Mouse (Mus musculus): ENCODE data around the gene Slc22a18. TPM values are rescaled to one million over a fixed set of nuclear protein-coding genes. Genes with fewer than 3 reads are reported as not detected.
A peak's percentile ranks its signal among the peaks of the same experiment; 100 is the strongest.

Gene Slc22a18
- polyA plus RNA-seq, 1 experiment from 2014 or later = 0.78 TPM

- Histone ChIP-seq H3K27me3 (ENCODE audit: control insufficient read depth, insufficient read depth, low read length) (peaks cover 7% of the 10 kb centered on the region; the same call in 1 of the 2 replicates), H3K4me1 (ENCODE audit: control insufficient read depth, insufficient read depth, low read length) (peaks cover 7% of the 10 kb centered on the region; the same call in 1 of the 2 replicates), H3K9me3 (ENCODE audit: control insufficient read depth, low read length) (no peaks in the 10 kb centered on the region), H3K9ac (replicated peaks; ENCODE audit: low read length) (no peak overlapping the region; the same call in 1 of the 2 replicates), H3K4me3 (replicated peaks; ENCODE audit: low read depth, low read length) (peak overlapping the region; percentile 14; the same call in 1 of the 2 replicates), H3K27ac (replicated peaks; ENCODE audit: low read depth, low read length) (peak overlapping the region; percentile 70), H3K36me3 (ENCODE audit: control insufficient read depth, insufficient read depth, low read length) (no peaks in the 10 kb centered on the region), H3K4me2 (ENCODE audit: low read length) (peak overlapping the region; percentile 53)
- ATAC-seq (ENCODE audit: low FRiP score, low TSS enrichment) (peak; percentile 52), DNase-seq (no peak)
- WGBS = 40% methylated on average over 15 of the region's 32 CpGs
Observed at GRCm38 (mm10) chr7:143461294-143461870, 12.2 kb upstream of the Slc22a18 start.

DNA sequence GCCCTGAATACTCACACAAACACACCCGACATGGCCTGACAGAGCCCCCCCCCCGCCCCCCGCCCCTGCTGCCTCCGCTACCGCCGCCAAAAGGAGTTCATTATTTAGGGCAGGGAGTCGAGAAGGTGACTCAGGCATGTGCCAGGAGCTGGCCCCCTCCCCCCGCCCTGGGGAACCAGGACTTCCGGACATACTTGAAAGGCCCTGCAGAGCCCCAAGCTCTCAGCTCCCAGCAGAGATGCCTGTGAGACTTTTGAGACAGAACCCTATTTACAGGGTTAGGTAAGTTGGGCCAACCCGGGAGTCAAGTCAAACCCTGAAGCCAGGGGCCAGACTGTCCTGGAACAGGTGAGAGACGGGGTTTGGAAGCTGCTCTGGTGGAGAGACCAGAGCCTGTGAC is 11.6 kb upstream of the Slc22a18 start:
- 41% methylated on average over 11 of the region's 11 CpGs for WGBS
- no peaks in the 10 kb centered on the region for H3K9me3 ChIP-seq (ENCODE audit: control insufficient read depth, low read length)
- no peak overlapping the region for H3K9ac ChIP-seq (replicated peaks; ENCODE audit: low read length)
- DNase-seq (no peak), ATAC-seq (ENCODE audit: low FRiP score, low TSS enrichment) (no peak)
- no peak overlapping the region for H3K27ac ChIP-seq (replicated peaks; ENCODE audit: low read depth, low read length)
- H3K4me2 ChIP-seq (ENCODE audit: low read length) = peak overlapping the region; percentile 53; the same call in 1 of the 2 replicates
- no peaks in the 10 kb centered on the region for H3K36me3 ChIP-seq (ENCODE audit: control insufficient read depth, insufficient read depth, low read length)
- no peak overlapping the region for H3K4me3 ChIP-seq (replicated peaks; ENCODE audit: low read depth, low read length)
- H3K27me3 ChIP-seq (ENCODE audit: control insufficient read depth, insufficient read depth, low read length) = peaks cover 7% of the 10 kb centered on the region; the same call in 1 of the 2 replicates
- H3K4me1 ChIP-seq (ENCODE audit: control insufficient read depth, insufficient read depth, low read length) = peaks cover 7% of the 10 kb centered on the region; the same call in 1 of the 2 replicates

- DNase-seq = no peak
- ATAC-seq (ENCODE audit: low FRiP score, low TSS enrichment) = no peak
- H3K9ac ChIP-seq (replicated peaks; ENCODE audit: low read length) = no peak overlapping the region
- WGBS = 79% methylated on average over 5 of the region's 5 CpGs
- H3K27ac ChIP-seq (replicated peaks; ENCODE audit: low read depth, low read length) = no peak overlapping the region
- H3K4me1 ChIP-seq (ENCODE audit: control insufficient read depth, insufficient read depth, low read length) = peaks cover 8% of the 10 kb centered on the region
- no peak overlapping the region for H3K4me2 ChIP-seq (ENCODE audit: low read length)
- no peak overlapping the region for H3K4me3 ChIP-seq (replicated peaks; ENCODE audit: low read depth, low read length)
- no peaks in the 10 kb centered on the region for H3K9me3 ChIP-seq (ENCODE audit: control insufficient read depth, low read length)
- H3K36me3 ChIP-seq (ENCODE audit: control insufficient read depth, insufficient read depth, low read length) = no peaks in the 10 kb centered on the region
- peaks cover 7% of the 10 kb centered on the region; the same call in 1 of the 2 replicates for H3K27me3 ChIP-seq (ENCODE audit: control insufficient read depth, insufficient read depth, low read length)
Observed at GRCm38 (mm10) chr7:143462516-143462915, 11.0 kb upstream of the Slc22a18 start.

GRCm38 (mm10) chr7:143463865-143464415 is 9.6 kb upstream of the Slc22a18 start:
- 38% methylated on average over 11 of the region's 11 CpGs for WGBS
- H3K36me3 ChIP-seq (ENCODE audit: control insufficient read depth, insufficient read depth, low read length) = no peaks in the 10 kb centered on the region
- no peaks in the 10 kb centered on the region for H3K9me3 ChIP-seq (ENCODE audit: control insufficient read depth, low read length)
- no peak overlapping the region for H3K9ac ChIP-seq (replicated peaks; ENCODE audit: low read length)
- H3K4me2 ChIP-seq (ENCODE audit: low read length) = no peak overlapping the region
- H3K4me3 ChIP-seq (replicated peaks; ENCODE audit: low read depth, low read length) = no peak overlapping the region
- no peak overlapping the region for H3K27ac ChIP-seq (replicated peaks; ENCODE audit: low read depth, low read length)
- H3K4me1 ChIP-seq (ENCODE audit: control insufficient read depth, insufficient read depth, low read length) = peaks cover 14% of the 10 kb centered on the region
- DNase-seq (peak; percentile 90), ATAC-seq (ENCODE audit: low FRiP score, low TSS enrichment) (no peak)
- peaks cover 7% of the 10 kb centered on the region; the same call in 1 of the 2 replicates for H3K27me3 ChIP-seq (ENCODE audit: control insufficient read depth, insufficient read depth, low read length)

DNA sequence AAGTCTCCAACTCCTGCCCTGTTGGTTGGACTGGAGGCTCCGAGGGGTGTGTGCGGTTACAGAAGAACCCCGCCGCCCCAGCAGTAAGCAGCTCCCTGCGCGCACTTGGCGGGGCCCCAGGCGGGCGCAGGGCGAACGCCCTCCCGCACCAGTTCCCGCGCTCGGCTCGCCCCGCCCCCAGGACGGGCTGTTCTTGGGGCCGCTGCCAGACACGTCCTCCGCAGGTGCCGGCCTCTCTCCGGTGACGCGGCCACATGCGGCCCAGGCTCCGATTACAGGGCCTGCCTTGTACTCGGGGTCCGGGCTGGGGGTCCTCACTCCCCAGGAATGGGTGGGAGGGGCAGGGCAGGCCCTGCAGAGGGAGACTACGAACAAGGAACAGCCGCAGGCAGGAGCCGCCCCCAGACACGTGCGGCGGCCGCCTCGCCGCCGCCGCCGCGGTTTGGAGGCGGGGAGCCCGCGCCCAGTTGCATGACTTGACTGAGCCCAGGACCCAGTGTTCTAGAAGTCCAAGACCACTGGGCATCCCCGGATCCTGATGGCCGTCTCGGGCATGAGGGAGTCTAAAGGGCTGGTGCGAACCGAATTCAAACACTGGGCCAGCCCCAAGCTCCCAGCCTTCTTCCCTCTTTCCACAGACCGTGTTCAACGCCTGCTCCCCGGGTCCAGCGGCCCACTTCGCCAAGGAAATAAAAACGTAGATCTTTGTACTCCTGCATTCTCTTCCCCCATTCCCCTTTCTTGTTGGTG is 8.6 kb upstream of the Slc22a18 start:
- DNase-seq (peak; percentile 73), ATAC-seq (ENCODE audit: low FRiP score, low TSS enrichment) (no peak)
- Histone ChIP-seq H3K9ac (replicated peaks; ENCODE audit: low read length) (peak overlapping the region; percentile 34), H3K27ac (replicated peaks; ENCODE audit: low read depth, low read length) (no peak overlapping the region), H3K27me3 (ENCODE audit: control insufficient read depth, insufficient read depth, low read length) (peaks cover 7% of the 10 kb centered on the region; the same call in 1 of the 2 replicates), H3K36me3 (ENCODE audit: control insufficient read depth, insufficient read depth, low read length) (no peaks in the 10 kb centered on the region), H3K4me1 (ENCODE audit: control insufficient read depth, insufficient read depth, low read length) (peaks cover 14% of the 10 kb centered on the region), H3K4me3 (replicated peaks; ENCODE audit: low read depth, low read length) (peak overlapping the region; percentile 30), H3K9me3 (ENCODE audit: control insufficient read depth, low read length) (no peaks in the 10 kb centered on the region), H3K4me2 (ENCODE audit: low read length) (peak overlapping the region; percentile 57)
- 24% methylated on average over 49 of the region's 56 CpGs for WGBS

DNA sequence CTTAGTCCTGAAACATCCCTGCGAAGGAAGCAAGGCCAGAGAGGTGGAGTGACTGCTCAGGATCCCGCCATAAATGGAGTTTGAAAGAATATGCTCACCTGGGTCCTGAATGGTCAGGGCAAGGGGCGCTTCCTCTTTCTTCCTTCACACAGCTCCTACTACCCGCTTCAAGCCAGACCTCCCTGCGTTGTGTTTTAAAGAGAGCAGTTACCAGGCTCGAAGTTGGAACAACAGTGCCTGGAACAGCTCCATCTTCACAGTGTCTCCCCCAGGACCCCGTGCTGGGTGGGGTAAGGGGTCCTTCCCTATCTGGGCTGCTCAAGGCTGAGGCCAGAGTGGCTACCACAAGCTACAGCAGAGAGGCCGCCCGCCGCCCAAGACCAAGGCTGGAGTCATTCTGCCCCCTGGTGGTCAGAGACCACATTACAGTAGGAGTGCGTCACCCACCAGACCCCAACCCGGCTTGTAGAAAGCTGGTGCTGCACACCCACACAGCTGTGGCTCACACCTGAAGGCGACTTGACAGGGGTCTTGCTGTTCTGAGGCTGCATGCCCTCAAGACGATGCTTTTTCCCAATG is 7.3 kb upstream of the Slc22a18 start:
- DNase-seq = peak; percentile 91
- Histone ChIP-seq H3K9me3 (ENCODE audit: control insufficient read depth, low read length) (no peaks in the 10 kb centered on the region), H3K4me2 (ENCODE audit: low read length) (no peak overlapping the region), H3K4me3 (replicated peaks; ENCODE audit: low read depth, low read length) (no peak overlapping the region), H3K36me3 (ENCODE audit: control insufficient read depth, insufficient read depth, low read length) (no peaks in the 10 kb centered on the region), H3K9ac (replicated peaks; ENCODE audit: low read length) (no peak overlapping the region), H3K27me3 (ENCODE audit: control insufficient read depth, insufficient read depth, low read length) (peaks cover 7% of the 10 kb centered on the region; the same call in 1 of the 2 replicates), H3K27ac (replicated peaks; ENCODE audit: low read depth, low read length) (no peak overlapping the region), H3K4me1 (ENCODE audit: control insufficient read depth, insufficient read depth, low read length) (peaks cover 14% of the 10 kb centered on the region)
- peak; percentile 38 for ATAC-seq (ENCODE audit: low FRiP score, low TSS enrichment)
- 37% methylated on average over 14 of the region's 14 CpGs for WGBS

DNA sequence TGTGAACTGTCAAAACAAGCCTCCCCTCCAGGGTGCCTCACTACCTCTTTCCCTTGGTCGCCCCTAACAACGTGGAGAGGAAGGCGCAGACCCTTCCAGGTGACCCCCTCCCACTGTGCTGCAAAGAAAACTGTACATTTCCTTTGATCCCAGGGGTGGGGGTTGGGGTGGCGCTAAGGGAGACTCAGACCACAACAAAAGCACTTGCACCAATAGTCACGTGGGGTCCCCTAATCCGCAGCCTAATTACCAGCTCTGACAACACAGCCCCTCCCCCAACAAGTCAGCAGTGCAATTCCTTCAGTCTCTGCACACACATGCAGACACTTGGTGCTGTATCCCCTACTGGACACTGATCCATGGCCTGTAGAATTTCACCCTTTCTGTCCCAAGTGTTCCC is 5.8 kb upstream of the Slc22a18 start:
- H3K9ac ChIP-seq (replicated peaks; ENCODE audit: low read length) = no peak overlapping the region
- H3K9me3 ChIP-seq (ENCODE audit: control insufficient read depth, low read length) = no peaks in the 10 kb centered on the region
- 7% methylated on average over 6 of the region's 6 CpGs for WGBS
- H3K4me3 ChIP-seq (replicated peaks; ENCODE audit: low read depth, low read length) = no peak overlapping the region
- no peak overlapping the region for H3K4me2 ChIP-seq (ENCODE audit: low read length)
- ATAC-seq (ENCODE audit: low FRiP score, low TSS enrichment) = no peak
- peaks cover 14% of the 10 kb centered on the region for H3K4me1 ChIP-seq (ENCODE audit: control insufficient read depth, insufficient read depth, low read length)
- peak; percentile 79 for DNase-seq
- peak overlapping the region; percentile 38; the same call in 1 of the 2 replicates for H3K27ac ChIP-seq (replicated peaks; ENCODE audit: low read depth, low read length)
- H3K27me3 ChIP-seq (ENCODE audit: control insufficient read depth, insufficient read depth, low read length) = peaks cover 7% of the 10 kb centered on the region; the same call in 1 of the 2 replicates
- no peaks in the 10 kb centered on the region for H3K36me3 ChIP-seq (ENCODE audit: control insufficient read depth, insufficient read depth, low read length)

- WGBS = 19% methylated on average over 8 of the region's 8 CpGs
- ATAC-seq (ENCODE audit: low FRiP score, low TSS enrichment) (no peak), DNase-seq (peak; percentile 92)
- H3K9me3 ChIP-seq (ENCODE audit: control insufficient read depth, low read length) = no peaks in the 10 kb centered on the region
- H3K27me3 ChIP-seq (ENCODE audit: control insufficient read depth, insufficient read depth, low read length) = no peaks in the 10 kb centered on the region
- no peak overlapping the region for H3K9ac ChIP-seq (replicated peaks; ENCODE audit: low read length)
- no peak overlapping the region for H3K4me2 ChIP-seq (ENCODE audit: low read length)
- no peak overlapping the region for H3K27ac ChIP-seq (replicated peaks; ENCODE audit: low read depth, low read length)
- no peaks in the 10 kb centered on the region for H3K36me3 ChIP-seq (ENCODE audit: control insufficient read depth, insufficient read depth, low read length)
- no peak overlapping the region for H3K4me3 ChIP-seq (replicated peaks; ENCODE audit: low read depth, low read length)
- peaks cover 9% of the 10 kb centered on the region for H3K4me1 ChIP-seq (ENCODE audit: control insufficient read depth, insufficient read depth, low read length)
Observed at GRCm38 (mm10) chr7:143469946-143470345, 3.6 kb upstream of the Slc22a18 start.
